Mouse (Mus musculus) mesoderm, embryonic 11.5 days (tissue): ENCODE results near the gene Acr.

ENCODE experiments used
- DNase-seq: peaks from one replicate; pipeline ENCODE4 v3.0.0-alpha.2; 2012; ENCODE audit warnings: low read depth, low spot score

Acr gene

DNA sequence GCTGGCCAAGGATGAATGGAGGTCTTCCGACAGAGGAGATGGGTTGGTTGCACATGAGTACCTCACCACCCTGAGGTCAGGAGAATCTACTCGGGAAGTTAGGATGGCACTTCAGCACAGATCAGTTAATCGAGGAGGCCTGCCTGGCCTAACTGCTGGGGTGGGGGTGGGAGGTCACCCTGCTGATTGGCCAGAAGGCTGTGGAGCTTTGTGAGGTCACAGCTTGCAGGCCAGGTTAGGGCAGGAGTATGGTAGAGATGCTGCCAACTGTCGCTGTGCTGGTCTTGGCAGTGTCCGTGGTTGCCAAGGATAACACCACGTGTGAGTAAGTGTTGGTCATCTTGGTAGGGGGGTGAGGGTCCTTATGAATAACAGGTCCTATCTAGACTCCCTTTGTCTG, at the start of gene Acr:
TSS of gene Acr (plus strand) at position 213 of the 400 bp plus-strand sequence.
- no peak for DNase-seq

DNA sequence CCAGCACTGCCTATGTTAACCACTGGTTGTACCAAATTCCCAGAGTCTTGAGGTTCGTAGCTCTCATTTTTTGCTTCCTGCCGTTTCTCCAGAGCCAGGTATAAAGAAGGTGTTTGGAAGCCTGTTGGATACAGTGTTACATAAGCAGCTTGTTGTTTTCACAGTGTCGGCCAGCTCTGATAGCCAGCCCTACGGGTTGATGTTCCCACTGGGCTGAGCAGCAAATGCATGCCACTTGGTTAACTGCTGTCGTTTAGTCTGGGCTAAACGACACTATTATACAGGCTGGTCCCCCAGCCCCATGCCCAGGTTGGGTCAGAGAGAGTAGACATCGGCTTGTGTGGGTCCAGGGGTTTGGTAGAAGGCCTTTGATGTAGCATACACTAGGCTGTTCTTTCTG, 46.2 kb upstream of the Acr start:
- no peak for DNase-seq

DNA sequence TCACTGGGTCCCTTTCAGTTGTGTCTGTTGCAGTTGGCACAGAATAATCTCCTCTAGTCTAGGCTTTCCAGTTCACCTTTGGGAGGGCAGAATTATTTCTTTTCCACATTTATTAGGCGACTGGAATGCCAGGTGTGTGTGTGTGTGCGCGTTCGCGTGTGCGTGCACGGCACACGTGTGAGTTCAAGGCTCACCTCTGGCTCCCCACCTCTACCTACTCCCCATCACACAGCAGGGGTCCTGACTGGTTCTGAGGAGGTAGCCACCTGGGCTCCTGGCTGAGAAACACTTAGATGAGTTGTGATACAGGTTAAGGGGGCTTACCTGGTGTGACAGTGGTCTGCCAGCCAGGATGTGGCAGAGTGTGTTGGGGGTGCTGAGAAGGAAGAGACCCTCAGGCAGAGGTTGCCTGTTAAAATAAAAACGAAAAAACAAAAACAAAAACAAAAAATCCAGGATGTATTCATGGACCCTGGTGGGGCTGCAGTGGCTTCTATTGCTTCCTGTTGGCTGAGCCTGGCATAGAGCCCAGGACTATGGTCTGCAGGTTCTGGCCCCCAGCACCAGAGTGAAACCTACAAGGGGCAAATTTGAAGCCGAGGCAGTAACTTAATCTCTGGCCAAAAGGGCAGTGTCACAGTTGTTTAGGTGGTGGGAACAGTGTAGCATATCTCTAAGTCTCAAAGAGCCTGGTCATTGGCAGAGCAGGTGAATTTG, 45.4 kb upstream of the Acr start:
- no peak for DNase-seq

DNA sequence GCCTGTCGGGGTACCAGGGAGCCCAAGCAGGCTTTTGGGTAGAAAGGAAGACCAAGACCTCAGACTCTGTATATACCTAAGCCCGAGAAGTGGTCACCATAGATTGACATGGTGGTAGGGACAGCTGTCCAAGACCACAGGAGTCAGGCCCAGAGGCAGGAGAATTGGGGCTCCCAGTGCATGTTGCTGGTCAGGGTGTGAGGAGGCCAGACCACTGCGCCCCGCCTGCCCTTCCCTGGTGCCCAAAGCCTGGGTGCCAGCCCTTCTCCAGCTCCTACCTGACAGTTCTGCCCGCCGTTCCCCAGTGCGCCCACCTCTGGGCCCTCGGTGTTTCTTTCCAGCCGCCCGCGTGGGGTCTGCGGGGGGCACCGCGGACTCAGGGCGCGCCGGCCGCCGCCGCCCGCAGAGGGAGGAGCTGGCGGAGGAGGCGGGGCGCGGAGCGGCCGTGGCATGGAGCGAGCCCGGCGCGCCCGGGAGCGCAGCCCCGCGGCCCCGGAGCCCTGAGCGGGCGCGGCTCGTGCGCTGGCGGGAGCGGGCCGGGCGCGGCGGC, 44.8 kb upstream of the Acr start:
- DNase-seq, result no peak

DNA sequence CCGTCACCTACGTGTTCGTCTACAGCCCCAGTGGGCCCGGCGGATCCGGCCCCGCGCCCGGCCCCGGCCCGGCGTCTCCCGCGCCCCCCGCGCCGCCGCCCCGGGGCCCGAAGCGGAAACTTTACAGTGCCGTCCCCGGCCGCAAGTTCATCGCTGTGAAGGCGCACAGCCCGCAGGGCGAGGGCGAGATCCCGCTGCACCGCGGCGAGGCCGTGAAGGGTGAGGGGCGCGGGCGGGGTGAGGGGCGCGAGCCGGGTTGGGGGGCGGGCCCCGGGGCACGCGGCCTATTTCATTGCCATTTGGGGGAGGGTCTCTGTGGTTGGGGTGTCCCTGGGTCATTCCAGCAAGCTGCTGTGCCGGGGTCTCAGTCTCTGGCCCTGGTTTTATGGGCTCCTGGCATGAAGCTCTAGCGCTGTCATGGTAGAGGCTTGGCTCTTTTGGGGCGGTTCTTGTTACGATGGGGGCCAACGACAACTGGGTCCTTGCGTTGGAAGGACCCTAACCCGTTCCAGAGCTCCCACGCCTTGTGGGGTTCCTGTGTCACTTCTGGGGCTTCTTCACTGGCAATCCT, 44.0 kb upstream of the Acr start:
- no peak for DNase-seq

DNA sequence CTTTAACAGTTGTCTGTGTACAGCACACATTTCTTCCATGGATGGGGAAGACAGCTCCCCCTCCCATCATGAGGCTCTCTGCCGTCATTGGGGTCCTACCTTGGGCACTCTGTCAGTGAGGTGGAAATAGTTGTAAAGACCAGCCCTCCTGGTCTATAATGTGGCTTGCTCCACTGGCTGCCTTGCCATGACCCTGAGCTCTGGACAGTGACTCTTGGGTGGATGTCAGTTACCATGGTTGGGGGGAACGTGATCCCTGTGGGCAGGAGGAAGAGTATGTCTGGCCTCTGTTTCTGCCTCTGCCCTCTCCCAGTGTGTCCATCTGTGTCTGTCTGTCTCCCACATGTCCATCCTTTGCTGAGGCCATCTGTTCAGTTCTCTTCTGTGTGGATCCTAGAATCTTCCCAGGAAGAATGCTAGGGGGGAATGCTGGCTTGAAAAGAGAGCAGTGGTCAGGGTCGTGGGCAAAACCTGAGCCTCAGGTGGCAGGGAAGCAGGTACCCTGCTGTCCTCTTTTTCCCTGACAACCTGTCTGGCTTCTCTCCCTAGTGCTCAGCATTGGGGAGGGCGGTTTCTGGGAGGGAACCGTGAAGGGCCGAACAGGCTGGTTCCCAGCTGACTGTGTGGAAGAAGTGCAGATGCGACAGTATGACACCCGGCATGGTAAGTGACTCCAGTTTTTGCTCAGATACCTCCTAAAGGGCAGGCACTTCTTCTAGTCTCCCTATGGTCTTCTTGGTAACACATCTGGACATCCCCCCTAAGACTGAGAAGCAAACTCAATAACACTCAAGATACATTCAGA, 43.3 kb upstream of the Acr start:
- DNase-seq, result no peak

DNA sequence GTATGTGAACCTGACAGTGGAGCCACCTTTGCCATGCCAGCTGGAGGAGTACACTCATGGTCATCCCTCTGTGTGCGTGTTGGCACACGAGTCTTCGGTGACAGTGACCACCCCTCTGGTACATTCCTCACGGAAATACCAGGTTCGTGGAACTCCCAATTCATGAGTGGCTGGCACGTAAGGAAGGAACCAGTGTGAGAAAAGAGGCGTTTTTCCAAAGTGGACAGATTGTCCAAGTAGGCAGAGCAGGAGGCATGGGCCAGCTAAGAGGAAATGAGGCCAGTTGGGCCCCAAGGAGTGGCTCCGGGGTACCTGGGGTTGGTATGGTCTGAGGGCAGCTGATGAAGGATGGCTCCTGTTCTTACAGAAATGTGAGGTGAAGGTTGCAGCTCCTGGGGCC, 42.7 kb upstream of the Acr start:
- DNase-seq, result no peak

DNA sequence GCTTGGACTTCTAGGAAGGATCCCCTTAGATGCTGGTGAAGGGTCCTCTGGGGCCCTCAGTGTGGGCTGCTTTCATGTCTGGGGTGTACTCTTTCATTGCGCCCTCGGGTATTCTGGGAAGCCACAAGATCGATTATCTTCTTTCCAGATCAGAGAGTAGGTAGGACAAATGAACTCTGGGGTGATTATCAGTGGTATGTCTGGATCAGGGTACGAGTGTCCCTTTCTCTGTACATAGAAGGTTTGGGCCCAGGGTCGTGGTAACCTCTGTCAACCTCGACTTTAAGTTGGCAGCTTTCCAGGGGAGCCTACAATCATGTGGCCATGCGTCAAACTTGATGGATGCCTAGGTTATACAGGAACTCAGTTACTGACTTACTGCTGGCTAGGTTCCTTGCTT, 42.2 kb upstream of the Acr start:
- DNase-seq, result no peak

DNA sequence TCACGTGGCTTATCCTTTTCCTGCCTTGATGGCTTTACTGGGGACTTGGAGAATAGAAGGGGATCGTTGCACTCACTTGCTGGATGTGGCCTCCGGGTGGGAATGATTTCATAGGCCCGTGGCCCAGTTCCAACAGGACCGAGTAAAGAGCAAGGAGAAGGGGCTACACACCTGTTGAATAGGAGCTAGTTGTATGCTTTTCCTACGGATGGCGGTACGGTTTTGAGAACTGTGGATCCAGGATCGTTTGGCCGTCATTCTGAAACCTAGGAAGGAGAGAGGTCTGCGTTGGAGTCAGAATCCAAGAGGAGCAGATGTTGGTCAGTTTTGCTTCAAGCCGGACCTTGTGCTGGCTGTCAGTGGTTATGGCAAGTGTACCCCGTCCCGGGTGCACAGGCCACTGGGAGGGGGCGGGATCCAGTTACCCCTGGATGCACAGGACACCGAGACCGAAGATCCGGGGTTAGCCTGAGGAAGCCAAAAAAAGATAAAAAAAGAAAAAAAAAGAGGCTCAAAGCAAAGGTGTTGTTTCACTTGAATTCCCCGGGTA, 41.3 kb upstream of the Acr start:
- no peak for DNase-seq

DNA sequence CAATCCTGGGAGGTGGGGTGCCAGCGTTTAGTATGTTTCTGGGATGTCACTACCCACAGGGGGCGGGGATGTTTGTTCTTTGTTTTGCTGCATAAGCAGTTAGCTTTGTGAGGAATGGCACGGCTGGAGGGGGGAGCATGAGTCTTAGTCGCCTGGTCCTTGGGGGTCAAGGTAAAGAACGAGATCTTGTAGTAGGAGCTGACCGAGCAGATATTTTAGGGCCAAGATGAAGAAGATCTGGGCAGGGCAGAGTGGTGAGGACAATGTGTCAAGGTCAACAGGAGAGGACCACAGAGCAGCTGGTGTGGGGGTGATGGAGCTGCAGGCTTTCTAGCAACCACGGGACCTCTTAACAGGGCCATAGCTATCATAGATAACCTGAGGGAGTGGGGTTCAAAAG, 40.7 kb upstream of the Acr start:
- DNase-seq, result no peak

DNA sequence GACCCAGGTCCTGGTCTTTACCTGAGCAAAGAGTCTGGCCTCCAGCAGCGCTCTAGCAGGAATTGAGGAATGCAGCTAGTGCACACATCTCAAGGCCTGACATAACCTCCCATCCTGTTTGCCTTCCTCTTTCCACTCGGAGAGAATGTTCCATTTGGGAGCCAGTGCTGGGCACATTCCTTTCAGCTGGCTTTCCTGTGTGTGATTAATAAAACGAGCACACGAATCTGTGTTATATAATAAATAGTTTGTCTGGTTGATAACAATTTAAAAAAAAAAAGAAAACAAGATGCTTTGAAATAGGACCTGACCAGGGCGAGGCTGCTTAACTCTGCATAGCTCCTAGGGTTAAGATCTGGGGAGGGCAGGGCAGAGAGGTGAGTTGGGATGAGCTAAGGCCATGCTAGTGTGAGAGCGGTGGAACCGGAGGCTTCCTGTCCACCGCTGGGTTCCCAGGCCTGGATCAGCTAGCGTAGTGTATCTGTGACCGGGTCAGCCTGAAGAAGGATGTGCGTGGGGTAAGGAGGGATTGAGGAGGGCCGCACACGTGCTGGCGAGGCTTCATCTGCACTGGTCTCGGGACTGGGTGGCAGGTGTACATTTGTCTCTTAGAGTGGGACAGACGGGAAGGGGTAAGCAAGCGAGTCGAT, 39.8 kb upstream of the Acr start:
- DNase-seq, result no peak

DNA sequence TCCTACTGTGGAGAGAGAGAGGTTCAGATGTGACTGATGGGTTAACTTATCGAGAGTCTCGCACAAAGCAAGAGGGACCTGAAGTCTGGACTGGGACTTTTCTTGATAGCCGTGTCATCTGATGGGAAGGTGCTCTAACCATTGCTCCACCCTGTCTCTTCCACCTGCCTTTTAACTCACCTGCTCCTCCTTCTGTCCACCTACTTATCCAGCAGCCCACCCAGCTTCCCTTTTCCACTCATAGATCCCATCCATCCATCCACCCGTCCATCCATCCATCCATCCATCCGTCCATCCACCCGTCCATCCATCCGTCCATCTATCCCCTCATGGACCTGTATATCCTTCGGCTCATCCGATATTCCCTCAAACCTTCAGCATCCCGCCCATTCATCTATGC, 39.2 kb upstream of the Acr start:
- DNase-seq, result no peak

DNA sequence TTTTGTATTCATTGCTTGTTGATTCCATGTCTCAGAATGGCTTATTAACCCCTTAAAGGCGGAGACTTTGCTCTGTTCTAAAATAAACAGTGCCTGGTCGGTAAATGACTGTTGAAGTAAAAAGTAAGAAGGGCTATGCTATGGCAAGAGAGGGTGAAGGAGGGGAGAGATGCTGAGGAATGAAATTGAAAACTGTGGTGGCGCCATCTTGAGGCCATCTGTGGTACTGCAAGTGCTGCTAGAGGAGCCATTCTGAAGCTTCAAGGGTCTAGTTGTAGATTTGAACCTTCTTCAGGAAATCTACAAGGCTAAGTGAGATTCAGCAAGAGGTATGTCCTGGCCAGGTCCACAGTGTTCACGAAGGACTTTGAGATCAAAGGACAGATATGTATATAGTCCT, 37.8 kb upstream of the Acr start:
- DNase-seq, result peak; percentile 67

DNA sequence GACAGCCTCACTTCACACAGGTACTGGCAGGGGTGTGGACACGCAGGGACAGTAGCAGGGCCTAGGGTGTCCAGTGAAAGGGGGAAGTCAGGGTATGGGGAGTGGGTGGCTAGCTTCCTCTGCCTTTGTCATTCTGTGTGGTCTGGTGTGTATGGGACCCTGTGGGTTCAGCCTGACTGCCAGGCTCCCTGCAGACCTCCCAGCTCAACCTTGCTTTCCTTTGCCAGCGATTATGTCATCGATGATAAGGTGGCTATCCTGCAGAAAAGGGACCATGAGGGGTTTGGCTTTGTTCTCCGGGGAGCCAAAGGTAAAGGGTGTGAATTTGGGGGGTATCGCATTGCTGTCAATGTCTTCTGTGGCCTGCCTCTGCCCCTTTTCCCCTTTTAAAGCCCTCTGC, 36.7 kb upstream of the Acr start:
- DNase-seq, result no peak

DNA sequence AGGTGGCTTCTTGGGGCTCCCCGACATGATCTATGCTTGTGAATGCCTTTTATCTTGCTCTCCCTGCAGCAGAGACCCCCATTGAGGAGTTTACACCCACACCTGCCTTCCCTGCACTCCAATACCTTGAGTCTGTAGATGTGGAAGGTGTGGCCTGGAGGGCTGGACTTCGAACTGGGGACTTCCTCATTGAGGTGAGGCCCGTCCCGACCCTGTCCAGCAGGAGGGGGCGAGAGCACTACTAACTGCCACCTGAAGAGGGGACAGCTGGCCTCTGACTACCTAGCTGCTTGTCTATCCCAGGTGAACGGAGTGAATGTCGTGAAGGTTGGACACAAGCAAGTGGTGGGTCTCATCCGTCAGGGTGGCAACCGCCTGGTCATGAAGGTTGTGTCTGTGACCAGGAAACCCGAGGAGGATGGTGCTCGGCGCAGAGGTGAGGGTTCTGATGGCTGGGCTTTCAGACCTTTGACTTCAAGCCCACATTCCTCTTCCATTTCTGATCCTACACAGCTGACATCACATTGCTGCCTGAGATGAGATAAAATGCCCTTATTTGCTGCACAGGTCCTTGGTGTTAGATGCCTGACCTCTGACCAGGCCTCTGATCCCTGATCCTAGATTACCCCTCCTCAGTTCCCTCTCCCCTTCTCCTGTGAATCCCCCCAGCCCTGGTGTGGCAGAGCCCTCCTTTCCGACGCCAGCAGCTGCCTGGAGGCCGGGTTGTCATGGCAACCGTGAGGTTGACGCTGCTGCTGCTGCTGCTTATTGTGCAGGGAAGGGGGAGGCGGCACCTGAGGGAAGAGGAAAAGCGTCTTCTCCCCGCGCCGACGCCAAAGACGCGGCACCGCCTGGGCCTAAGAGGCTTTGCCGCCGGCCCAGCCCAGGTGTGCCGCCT, 35.9 kb upstream of the Acr start:
- DNase-seq, result peak; percentile 86

DNA sequence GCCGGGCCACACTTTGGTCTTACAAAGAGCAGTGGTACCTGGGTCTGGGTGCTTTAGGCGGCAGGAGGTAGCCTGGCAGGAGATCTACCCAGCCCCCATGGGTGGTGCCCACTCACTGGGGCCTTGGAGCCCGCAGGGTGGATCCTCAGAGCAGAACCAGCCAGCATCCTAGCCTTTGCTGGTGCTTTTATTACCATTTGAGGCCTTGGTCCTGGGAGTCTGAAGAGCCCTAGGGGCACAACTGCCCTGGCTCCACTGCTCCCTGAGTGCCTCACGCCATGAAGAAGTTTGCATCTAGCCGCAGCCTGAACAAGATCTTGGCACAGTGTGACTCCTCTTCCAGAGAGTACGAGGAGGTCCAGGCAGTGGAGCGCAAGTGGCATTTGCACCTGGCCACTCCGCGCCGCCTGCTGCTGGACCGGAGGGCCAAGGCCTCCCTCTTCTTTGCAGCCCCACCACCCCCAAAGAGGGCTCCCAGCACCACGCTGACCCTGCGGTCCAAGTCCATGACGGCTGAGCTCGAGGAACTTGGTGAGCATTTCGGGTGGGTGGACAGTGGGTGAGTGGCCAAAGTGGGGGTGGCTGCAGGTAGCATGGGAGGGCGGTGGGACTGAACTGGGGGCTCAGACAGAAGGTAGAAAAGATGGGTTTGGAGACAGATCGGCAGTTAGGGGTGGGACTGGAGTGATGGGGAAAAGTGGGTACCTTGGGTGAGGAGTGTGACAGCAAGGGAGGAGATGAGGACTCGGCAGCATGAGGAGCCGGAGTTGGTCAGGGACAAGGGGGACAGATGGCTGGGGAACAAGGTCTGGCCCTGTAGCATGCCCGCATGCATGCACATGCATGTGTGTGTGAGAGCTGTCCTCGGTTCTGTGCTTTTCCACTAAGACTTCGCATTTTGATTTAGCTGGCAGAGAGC, 34.9 kb upstream of the Acr start:
- DNase-seq, result no peak

DNA sequence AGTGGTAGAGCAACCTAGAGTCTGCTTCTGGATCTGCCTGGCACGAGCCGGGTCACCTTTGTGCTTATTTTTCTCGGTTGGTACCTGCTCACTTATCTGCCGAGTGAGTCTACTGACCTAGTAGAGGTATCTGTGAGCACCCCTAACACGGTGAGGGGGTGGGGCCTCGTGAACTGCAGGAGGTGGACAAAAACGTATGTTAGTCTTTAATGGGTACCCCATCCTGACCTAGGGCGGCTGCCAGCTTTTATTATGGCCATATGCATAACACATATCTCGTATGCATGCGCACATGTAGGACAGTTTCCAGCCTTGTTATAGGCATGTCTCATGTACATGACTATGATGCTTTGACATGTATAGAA, 34.3 kb upstream of the Acr start:
- no peak for DNase-seq

DNA sequence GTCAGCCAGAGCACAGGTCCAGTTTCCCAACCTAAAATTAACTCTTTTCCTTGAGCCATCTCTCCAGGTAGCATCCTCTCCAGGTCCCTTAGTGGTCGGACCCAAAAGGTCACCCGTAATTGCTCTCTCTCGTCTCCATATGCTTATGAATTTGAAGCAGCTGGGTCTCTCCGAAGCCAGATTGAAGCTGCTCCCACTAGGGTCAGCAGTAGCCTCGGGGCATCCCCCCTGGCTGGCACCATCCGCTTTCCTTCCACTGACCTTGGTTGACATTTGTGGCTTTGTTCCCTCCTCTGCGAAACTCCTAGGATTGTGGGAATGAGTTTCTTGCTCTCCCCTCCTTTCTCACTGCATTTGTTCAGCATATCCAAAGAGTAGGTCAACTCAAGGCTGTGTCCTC, 24.0 kb upstream of the Acr start:
- no peak for DNase-seq

DNA sequence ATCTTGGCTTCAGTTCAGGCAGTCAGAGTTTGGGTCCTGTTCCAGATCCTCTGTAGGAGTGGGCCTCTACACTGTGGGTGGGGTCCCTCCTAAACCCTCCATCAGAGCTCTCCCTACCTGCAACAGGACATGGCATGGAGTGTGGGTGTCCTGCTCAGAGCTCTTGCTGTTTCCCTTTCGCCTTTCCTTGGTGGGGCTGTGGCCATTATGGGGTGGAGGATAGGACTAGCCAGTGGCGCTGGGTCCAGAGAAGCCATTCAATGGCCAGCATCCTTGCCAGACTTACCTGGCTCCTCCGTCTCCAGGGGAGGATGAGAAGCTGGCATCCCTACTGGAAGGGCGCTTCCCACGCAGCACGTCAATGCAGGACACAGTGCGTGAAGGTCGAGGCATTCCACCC, 20.8 kb upstream of the Acr start:
- DNase-seq, result no peak
